Mouse (Mus musculus): ENCODE data around the gene Notch1. TPM values are rescaled to one million over a fixed set of nuclear protein-coding genes. Genes with fewer than 3 reads are reported as not detected.

Notch1 gene
- polyA plus RNA-seq, 1 experiment from 2014 or later, result 49.5 TPM

- Histone ChIP-seq H3K27me3 (peaks cover 5% of the 10 kb centered on the region; the same call in 1 of the 2 replicates), H3K9ac (no peak overlapping the region), H3K4me3 (replicated peaks) (no peak overlapping the region), H3K9me3 (no peaks in the 10 kb centered on the region), H3K4me2 (no peak overlapping the region), H3K27ac (no peak overlapping the region), H3K4me1 (peaks cover 30% of the 10 kb centered on the region), H3K36me3 (replicated peaks) (no peaks in the 10 kb centered on the region)
- ATAC-seq (ENCODE audit: low FRiP score), result no peak
- 89% methylated on average over 3 of the region's 3 CpGs for WGBS
These were observed 27.8 kb upstream of the Notch1 start for GRCm38 (mm10) chr2:26544265-26544664.

- Histone ChIP-seq H3K9ac (no peak overlapping the region), H3K4me2 (no peak overlapping the region), H3K36me3 (replicated peaks) (no peaks in the 10 kb centered on the region), H3K4me1 (peaks cover 30% of the 10 kb centered on the region), H3K4me3 (replicated peaks) (no peak overlapping the region), H3K27ac (no peak overlapping the region), H3K27me3 (peaks cover 5% of the 10 kb centered on the region; the same call in 1 of the 2 replicates), H3K9me3 (no peaks in the 10 kb centered on the region)
- whole genome bisulfite sequencing, result 93% methylated on average over 8 of the region's 8 CpGs
- no peak for ATAC-seq (ENCODE audit: low FRiP score)
These were observed 27.3 kb upstream of the Notch1 start for GRCm38 (mm10) chr2:26543768-26544167.

GRCm38 (mm10) chr2:26543155-26543554 lies 26.7 kb upstream of the Notch1 start:
- H3K9me3 ChIP-seq, result no peaks in the 10 kb centered on the region
- no peak overlapping the region for H3K9ac ChIP-seq
- peaks cover 5% of the 10 kb centered on the region; the same call in 1 of the 2 replicates for H3K27me3 ChIP-seq
- peaks cover 30% of the 10 kb centered on the region for H3K4me1 ChIP-seq
- no peak overlapping the region for H3K27ac ChIP-seq
- no peak overlapping the region for H3K4me3 ChIP-seq (replicated peaks)
- H3K4me2 ChIP-seq, result no peak overlapping the region
- no peak for ATAC-seq (ENCODE audit: low FRiP score)
- WGBS, result 80% methylated on average over 4 of the region's 4 CpGs
- no peaks in the 10 kb centered on the region for H3K36me3 ChIP-seq (replicated peaks)

- 38% methylated on average over 9 of the region's 9 CpGs for WGBS
- H3K27me3 ChIP-seq, result peaks cover 5% of the 10 kb centered on the region; the same call in 1 of the 2 replicates
- no peak overlapping the region for H3K9ac ChIP-seq
- peaks cover 18% of the 10 kb centered on the region for H3K4me1 ChIP-seq
- no peaks in the 10 kb centered on the region for H3K9me3 ChIP-seq
- no peak for ATAC-seq (ENCODE audit: low FRiP score)
- H3K4me2 ChIP-seq, result no peak overlapping the region
- no peak overlapping the region for H3K4me3 ChIP-seq (replicated peaks)
- H3K27ac ChIP-seq, result peak overlapping the region; percentile 27; the same call in 1 of the 2 replicates
- H3K36me3 ChIP-seq (replicated peaks), result no peaks in the 10 kb centered on the region
These were observed 24.9 kb upstream of the Notch1 start for GRCm38 (mm10) chr2:26541258-26541910.

- peaks cover 5% of the 10 kb centered on the region; the same call in 1 of the 2 replicates for H3K27me3 ChIP-seq
- no peaks in the 10 kb centered on the region for H3K36me3 ChIP-seq (replicated peaks)
- H3K4me3 ChIP-seq (replicated peaks), result no peak overlapping the region
- no peak for ATAC-seq (ENCODE audit: low FRiP score)
- H3K9ac ChIP-seq, result no peak overlapping the region
- no peak overlapping the region for H3K4me2 ChIP-seq
- 21% methylated on average over 7 of the region's 7 CpGs for WGBS
- H3K4me1 ChIP-seq, result peaks cover 25% of the 10 kb centered on the region
- peak overlapping the region; percentile 46; the same call in 1 of the 2 replicates for H3K27ac ChIP-seq
- H3K9me3 ChIP-seq, result no peaks in the 10 kb centered on the region
These were observed 24.3 kb upstream of the Notch1 start for GRCm38 (mm10) chr2:26540721-26541120.

- H3K4me1 ChIP-seq, result peaks cover 32% of the 10 kb centered on the region
- no peak overlapping the region for H3K27ac ChIP-seq
These were observed 23.1 kb upstream of the Notch1 start for GRCm38 (mm10) chr2:26539516-26539915.

GRCm38 (mm10) chr2:26535517-26536045 lies 19.1 kb upstream of the Notch1 start:
- H3K9ac ChIP-seq, result no peak overlapping the region
- H3K9me3 ChIP-seq, result no peaks in the 10 kb centered on the region
- H3K36me3 ChIP-seq (replicated peaks), result no peaks in the 10 kb centered on the region
- ATAC-seq (ENCODE audit: low FRiP score), result peak; percentile 25; the same call in 1 of the 2 replicates
- no peak overlapping the region for H3K4me2 ChIP-seq
- peaks cover 46% of the 10 kb centered on the region for H3K4me1 ChIP-seq
- H3K4me3 ChIP-seq (replicated peaks), result no peak overlapping the region
- 13% methylated on average over 4 of the region's 4 CpGs for WGBS
- peak overlapping the region; percentile 78 for H3K27ac ChIP-seq
- peaks cover 5% of the 10 kb centered on the region; the same call in 1 of the 2 replicates for H3K27me3 ChIP-seq

More at GRCm38 (mm10) chr2:26539516-26539915, 23.1 kb upstream of the Notch1 start:
- Histone ChIP-seq H3K27me3 (peaks cover 5% of the 10 kb centered on the region; the same call in 1 of the 2 replicates), H3K4me2 (no peak overlapping the region), H3K9me3 (no peaks in the 10 kb centered on the region), H3K36me3 (replicated peaks) (no peaks in the 10 kb centered on the region), H3K9ac (no peak overlapping the region), H3K4me3 (replicated peaks) (no peak overlapping the region)
- 87% methylated on average over 2 of the region's 2 CpGs for WGBS
- no peak for ATAC-seq (ENCODE audit: low FRiP score)

- ATAC-seq (ENCODE audit: low FRiP score), result no peak
- WGBS, result 74% methylated on average over 2 of the region's 2 CpGs
- Histone ChIP-seq H3K4me1 (peaks cover 41% of the 10 kb centered on the region), H3K9me3 (no peaks in the 10 kb centered on the region), H3K4me2 (no peak overlapping the region), H3K4me3 (replicated peaks) (no peak overlapping the region), H3K9ac (no peak overlapping the region), H3K27me3 (0 out of 2 replicates have a peak, but pooled peaks cover under 1% of the 10 kb centered on the region), H3K27ac (peak overlapping the region; percentile 81; the same call in 1 of the 2 replicates), H3K36me3 (replicated peaks) (no peaks in the 10 kb centered on the region)
These were observed 18.2 kb upstream of the Notch1 start for GRCm38 (mm10) chr2:26534616-26535015.

GRCm38 (mm10) chr2:26534161-26534560 lies 17.7 kb upstream of the Notch1 start:
- H3K27me3 ChIP-seq, result no peaks in the 10 kb centered on the region
- 0 out of 2 replicates have a peak overlapping the region, but pooled peaks have one; percentile 17 for H3K9ac ChIP-seq
- no peak for ATAC-seq (ENCODE audit: low FRiP score)
- no peaks in the 10 kb centered on the region for H3K9me3 ChIP-seq
- H3K27ac ChIP-seq, result peak overlapping the region; percentile 81
- 66% methylated on average over 3 of the region's 3 CpGs for WGBS
- peaks cover 41% of the 10 kb centered on the region for H3K4me1 ChIP-seq
- H3K4me3 ChIP-seq (replicated peaks), result no peak overlapping the region
- H3K4me2 ChIP-seq, result no peak overlapping the region
- H3K36me3 ChIP-seq (replicated peaks), result no peaks in the 10 kb centered on the region

GRCm38 (mm10) chr2:26533249-26533648 lies 16.8 kb upstream of the Notch1 start:
- H3K4me2 ChIP-seq, result no peak overlapping the region
- no peak overlapping the region for H3K4me3 ChIP-seq (replicated peaks)
- peaks cover 41% of the 10 kb centered on the region for H3K4me1 ChIP-seq
- peak overlapping the region; percentile 81 for H3K27ac ChIP-seq
- 27% methylated on average over 5 of the region's 5 CpGs for WGBS
- ATAC-seq (ENCODE audit: low FRiP score), result peak; percentile 59; the same call in 1 of the 2 replicates
- 0 out of 2 replicates have a peak overlapping the region, but pooled peaks have one; percentile 17 for H3K9ac ChIP-seq
- no peaks in the 10 kb centered on the region for H3K27me3 ChIP-seq
- no peaks in the 10 kb centered on the region for H3K36me3 ChIP-seq (replicated peaks)
- H3K9me3 ChIP-seq, result no peaks in the 10 kb centered on the region

- Histone ChIP-seq H3K27ac (0 out of 2 replicates have a peak overlapping the region, but pooled peaks have one; percentile 36), H3K36me3 (replicated peaks) (no peaks in the 10 kb centered on the region), H3K4me1 (peaks cover 46% of the 10 kb centered on the region), H3K9me3 (no peaks in the 10 kb centered on the region), H3K4me3 (replicated peaks) (no peak overlapping the region), H3K9ac (no peak overlapping the region), H3K27me3 (no peaks in the 10 kb centered on the region), H3K4me2 (no peak overlapping the region)
- no peak for ATAC-seq (ENCODE audit: low FRiP score)
- 62% methylated on average over 6 of the region's 6 CpGs for WGBS
These were observed 15.4 kb upstream of the Notch1 start for GRCm38 (mm10) chr2:26531829-26532228.

GRCm38 (mm10) chr2:26529881-26530280 lies 13.4 kb upstream of the Notch1 start:
- Histone ChIP-seq H3K9ac (no peak overlapping the region), H3K4me1 (peaks cover 48% of the 10 kb centered on the region), H3K27ac (no peak overlapping the region), H3K9me3 (no peaks in the 10 kb centered on the region), H3K27me3 (no peaks in the 10 kb centered on the region), H3K36me3 (replicated peaks) (no peaks in the 10 kb centered on the region), H3K4me2 (no peak overlapping the region), H3K4me3 (replicated peaks) (no peak overlapping the region)
- ATAC-seq (ENCODE audit: low FRiP score), result no peak
- WGBS, result 83% methylated on average over 3 of the region's 3 CpGs

Data from forebrain, embryonic 12.5 days (tissue).